Mouse (Mus musculus) cerebellum, adult 18-20 months (tissue): ENCODE measurements around the gene Gal3st2b.
"Not testable (repeated sequence)": the region's sequence is repeated elsewhere in the genome, so short reads cannot be mapped to it uniquely, and the experiment has no call there.

Experiments
- DNase-seq, 2 experiments: peaks; one replicate each; pipeline ENCODE4 v3.0.0; 2021

The Gal3st2b gene

DNA sequence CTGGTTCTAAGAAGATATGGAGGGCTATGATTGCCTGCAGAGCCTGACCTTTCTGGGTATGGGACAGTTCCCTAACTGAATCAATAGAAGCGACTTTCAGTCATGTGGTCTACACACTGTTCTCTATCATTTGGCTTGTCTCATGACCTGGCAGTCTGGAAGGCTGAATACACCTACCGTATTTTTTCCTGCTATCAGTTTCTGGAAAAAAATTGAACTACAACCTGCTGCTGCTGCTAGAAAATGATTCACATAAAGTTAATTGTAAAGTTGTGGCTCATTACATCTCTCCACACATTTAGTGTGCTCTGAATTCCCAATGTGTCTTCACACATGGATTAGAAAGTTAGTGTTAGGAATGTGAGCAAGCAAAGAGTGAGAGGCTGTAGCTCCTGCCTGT is at the start of gene Gal3st2b:
Gene Gal3st2b (plus strand): TSS at position 301 of the 400 bp plus-strand sequence.
- DNase-seq, result not testable (repeated sequence)

DNA sequence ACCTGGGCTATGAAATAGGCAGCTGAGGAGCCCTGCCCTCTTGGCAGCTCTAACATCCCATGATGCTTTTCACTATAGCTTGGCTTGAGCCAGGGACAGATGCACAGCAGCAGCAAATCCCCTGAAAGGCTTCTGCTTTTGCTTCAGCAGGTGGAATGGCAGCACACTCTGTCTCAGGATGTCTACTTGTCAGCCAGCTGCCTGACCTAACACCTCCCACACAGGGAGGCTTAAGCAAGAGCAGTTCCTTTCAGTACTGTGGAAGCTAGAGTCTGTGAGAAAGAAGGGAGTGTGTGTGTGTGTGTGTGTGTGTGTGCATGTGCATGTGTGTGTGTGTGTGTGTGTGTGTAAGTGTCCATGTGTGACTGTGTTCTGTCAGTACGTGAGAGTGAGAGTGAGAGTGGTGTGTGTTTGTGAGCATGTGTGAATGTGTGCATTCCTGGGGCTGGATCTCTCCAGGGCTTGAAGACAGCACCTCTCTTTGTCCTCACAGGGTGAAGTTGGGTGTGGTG is 46.5 kb upstream of the Gal3st2b start:
- not testable (repeated sequence) for DNase-seq

DNA sequence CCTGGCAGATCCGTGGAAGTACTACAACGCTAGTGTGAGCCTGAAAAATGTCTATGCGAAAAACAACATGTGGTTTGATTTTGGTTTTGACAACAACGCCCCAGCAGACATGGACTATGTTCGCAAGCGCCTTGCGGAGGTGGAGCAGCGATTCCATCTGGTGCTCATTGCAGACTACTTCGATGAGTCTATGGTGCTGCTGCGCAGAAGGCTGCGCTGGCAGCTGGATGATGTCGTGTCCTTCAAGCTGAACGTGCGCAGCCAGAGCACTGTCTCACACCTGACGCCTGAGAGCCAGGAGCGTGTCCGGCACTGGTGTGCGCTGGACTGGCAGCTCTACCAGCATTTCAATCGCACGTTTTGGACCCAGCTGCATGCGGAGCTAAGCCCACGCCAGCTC is 43.7 kb upstream of the Gal3st2b start:
- not testable (repeated sequence) for DNase-seq

GRCm38 (mm10) chr1:93881778-93882177 is 36.3 kb upstream of the Gal3st2b start:
- not testable (repeated sequence) for DNase-seq

DNA sequence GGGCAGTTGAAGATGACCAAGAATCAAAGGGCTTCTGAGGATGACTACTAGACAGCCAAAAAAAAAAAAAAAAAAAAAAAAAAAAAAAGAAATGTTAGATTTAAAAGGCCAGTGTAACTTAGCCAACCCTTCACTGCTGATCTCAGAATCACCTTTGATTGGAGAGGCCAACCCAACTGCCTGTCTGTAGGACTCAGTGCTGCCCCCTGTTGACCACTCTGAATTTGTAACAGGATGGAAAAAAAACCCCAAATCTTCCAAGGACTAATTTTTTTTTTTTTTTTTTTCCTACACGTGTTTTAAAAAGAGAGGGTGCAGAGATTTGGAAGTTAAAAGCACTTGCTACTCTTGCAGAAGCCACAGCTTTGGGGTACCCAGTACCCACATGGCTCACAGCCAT is 27.2 kb upstream of the Gal3st2b start:
- peak in 1 of 2 experiments; percentile 6 for DNase-seq

- DNase-seq, result not testable (repeated sequence)
Measured at GRCm38 (mm10) chr1:93897395-93897794, 20.7 kb upstream of the Gal3st2b start.

DNA sequence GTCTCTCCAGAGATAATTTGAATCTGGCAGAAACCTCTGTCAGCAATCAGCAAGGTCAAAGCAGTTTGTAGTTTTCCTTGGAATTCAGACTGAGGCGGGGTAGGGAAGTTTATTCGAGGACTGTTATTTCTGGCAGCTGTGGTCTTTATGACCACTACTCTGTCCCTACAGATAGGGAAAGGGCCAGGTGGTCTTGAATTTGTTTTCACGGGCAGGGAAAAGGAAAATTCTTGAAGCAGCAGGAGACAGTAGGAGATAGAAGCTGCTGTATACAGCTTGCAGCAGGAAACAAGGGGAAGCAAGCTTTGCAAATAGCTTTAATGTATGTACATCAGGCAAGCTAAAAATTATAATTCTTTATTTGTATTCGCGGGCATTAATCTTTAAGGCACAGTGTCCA is 16.8 kb upstream of the Gal3st2b start:
- DNase-seq, result not testable (repeated sequence)

GRCm38 (mm10) chr1:93906690-93907089 is 11.4 kb upstream of the Gal3st2b start:
- DNase-seq, result not testable (repeated sequence)

DNA sequence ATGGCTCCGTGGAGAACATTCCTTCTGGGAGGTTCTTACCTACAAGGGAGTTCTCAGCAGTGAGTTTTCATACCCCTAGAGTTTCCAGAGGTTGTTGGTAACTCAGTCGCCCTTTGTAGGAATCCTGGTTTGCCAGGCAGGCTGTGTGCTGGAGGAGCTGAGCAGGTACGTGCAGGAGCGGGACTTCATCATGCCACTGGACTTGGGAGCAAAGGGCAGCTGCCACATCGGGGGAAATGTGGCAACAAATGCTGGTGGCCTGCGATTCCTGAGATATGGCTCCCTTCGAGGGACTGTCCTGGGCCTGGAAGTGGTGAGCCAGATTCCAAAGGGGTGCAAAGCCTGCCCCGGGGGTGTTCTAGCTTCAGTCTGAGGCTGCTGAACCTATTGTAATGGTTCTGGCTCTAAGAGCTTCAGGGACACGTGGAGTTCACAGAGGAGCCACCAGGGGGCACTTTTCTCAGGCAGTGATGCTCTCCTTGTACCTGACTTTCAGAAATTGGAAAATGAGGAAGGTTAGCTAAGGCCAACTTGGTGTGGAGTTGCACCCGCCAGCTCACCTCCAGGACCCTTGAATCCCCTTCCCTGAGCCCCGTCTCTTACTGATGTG is 9.0 kb upstream of the Gal3st2b start:
- not testable (repeated sequence) for DNase-seq

- DNase-seq, result not testable (repeated sequence)
Measured at GRCm38 (mm10) chr1:93911877-93912276, 6.2 kb upstream of the Gal3st2b start.

DNA sequence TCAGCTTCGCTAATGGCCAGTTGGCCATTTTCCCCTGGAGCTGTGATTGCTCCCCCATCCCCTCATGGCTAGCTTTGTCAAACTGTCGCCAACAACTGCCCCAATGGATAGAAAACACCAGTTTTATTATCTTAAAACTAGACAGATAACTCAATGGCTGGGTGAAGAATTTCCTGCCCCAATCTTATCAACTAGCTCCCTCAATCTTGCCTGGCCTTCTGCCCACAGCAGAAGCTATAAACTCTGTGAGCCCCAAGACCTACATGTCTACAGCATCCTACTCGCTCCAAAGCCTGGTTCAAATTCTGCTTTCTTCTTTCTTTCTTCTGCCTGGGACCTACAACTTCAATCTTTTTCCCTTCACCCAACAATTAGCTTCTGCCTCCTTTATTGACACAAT is 951 bp upstream of the Gal3st2b start:
- DNase-seq, result not testable (repeated sequence)

DNA sequence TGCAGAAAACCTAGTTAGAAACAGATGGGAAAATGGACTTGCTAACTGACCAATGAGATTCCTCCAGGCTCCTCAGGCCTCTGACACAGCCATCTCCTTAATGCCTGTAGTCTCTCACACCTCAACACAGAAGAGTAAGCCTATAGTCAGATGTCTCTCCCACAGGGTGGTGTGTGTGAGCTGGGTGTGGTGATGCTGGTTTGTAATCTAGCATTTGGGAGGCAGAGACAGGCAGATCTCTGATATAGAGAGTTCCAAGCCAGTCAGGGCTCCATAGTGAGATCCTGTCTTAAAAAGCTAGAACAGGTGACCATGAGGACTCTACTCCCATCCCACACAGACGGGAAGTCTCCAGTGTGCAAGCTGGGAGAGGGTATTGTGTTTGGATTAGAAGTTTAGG is 664 bp downstream of the Gal3st2b start:
- DNase-seq, result not testable (repeated sequence)

- not testable (repeated sequence) for DNase-seq
Measured at GRCm38 (mm10) chr1:93919321-93919720, 1.2 kb downstream of the Gal3st2b start.

GRCm38 (mm10) chr1:93922609-93923008 is 4.5 kb downstream of the Gal3st2b start:
- not testable (repeated sequence) for DNase-seq

DNA sequence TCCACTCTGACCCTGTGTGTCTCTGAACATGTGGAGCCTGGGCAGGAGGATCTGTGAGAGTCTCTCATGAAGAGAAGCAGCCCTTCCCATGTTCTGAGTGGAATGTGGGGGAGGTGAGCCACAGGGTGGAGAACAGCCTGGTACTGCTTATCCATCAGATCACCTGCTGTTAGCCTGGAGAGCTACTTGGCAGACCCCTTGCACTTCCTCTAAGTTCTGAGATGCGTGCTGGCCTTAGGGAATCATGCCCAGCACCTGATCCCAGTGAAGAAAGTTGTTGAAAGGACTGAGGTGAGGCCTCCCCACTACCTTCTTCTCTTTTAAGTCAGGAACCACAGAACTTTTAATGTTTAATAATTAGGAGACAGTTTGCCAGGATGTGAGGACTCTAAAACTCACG is 5.0 kb downstream of the Gal3st2b start:
- not testable (repeated sequence) for DNase-seq

DNA sequence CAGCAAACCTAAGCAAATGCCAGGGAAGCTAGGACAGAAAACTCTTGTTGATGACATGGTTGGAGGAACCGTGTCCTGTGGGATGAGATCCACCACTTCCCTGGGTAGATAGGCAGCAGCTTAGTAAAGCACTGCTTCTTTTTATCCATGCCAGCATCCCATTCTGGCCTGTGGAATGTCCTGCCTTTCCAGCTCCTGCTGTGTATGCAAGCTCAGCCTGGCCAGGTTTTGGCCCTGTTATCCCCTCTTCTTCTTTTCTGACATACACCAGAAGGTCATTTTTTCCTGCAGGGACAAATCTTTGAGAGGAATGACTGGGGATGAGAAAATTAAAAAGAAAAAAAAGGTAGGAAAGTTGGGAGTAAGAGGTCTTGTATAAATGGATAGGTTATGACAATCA is 17.3 kb downstream of the Gal3st2b start:
- peak; percentile 18 to 25 for DNase-seq

- not testable (repeated sequence) for DNase-seq
Measured at GRCm38 (mm10) chr1:93937807-93938206, 19.7 kb downstream of the Gal3st2b start.

- DNase-seq, result not testable (repeated sequence)
Measured at GRCm38 (mm10) chr1:93938415-93938814, 20.3 kb downstream of the Gal3st2b start.

GRCm38 (mm10) chr1:93949087-93949486 is 31.0 kb downstream of the Gal3st2b start:
- DNase-seq, result not testable (repeated sequence)

GRCm38 (mm10) chr1:93966489-93966888 is 48.4 kb downstream of the Gal3st2b start:
- DNase-seq, result not testable (repeated sequence)

GRCm38 (mm10) chr1:93970380-93970779 is 52.3 kb downstream of the Gal3st2b start:
- not testable (repeated sequence) for DNase-seq

- DNase-seq, result not testable (repeated sequence)
Measured at GRCm38 (mm10) chr1:93970797-93971196, 52.7 kb downstream of the Gal3st2b start.

DNA sequence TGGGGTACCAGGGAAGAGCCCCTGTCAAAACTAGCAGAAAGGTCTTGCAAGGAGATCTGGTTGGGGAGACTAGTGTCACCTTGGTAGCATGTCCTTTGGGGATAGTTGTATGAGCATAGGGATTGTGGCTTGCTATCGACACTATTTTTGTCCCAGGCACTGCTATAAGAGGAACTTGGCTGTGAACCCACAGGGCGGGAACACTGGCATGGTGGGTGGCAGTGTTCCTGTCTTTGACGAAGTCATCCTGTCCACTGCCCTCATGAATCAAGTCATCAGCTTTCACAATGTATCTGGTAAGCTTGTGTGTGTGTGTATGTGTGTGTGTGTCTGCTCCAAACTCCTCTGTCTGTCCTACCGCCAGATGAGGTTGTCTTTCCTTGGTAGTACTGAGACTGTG is 57.7 kb downstream of the Gal3st2b start:
- DNase-seq, result not testable (repeated sequence)

DNA sequence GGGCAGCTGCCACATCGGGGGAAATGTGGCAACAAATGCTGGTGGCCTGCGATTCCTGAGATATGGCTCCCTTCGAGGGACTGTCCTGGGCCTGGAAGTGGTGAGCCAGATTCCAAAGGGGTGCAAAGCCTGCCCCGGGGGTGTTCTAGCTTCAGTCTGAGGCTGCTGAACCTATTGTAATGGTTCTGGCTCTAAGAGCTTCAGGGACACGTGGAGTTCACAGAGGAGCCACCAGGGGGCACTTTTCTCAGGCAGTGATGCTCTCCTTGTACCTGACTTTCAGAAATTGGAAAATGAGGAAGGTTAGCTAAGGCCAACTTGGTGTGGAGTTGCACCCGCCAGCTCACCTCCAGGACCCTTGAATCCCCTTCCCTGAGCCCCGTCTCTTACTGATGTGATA is 60.2 kb downstream of the Gal3st2b start:
- not testable (repeated sequence) for DNase-seq

DNA sequence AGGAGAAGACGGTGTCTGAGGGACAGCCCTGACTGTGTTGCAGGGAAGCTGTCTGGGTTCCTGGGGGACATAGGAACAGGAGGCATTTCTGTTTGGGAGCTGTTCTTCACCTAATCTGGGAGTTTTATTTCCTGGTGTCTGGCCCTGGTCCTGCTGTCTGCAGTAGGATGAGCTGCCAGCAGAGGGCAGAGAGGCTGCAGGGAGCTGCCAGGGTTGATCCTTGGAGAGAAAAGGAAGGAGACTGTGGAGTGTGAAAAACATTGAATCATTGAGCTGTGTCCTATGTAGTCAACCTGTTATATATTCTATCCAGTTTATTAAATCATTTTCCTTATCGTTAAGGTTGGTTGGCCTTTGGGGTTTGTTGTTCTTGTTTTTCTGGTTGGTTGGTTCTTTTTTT is 62.8 kb downstream of the Gal3st2b start:
- not testable (repeated sequence) for DNase-seq
